Mouse (Mus musculus): ENCODE results near the gene Kxd1. TPM values are rescaled to one million over a fixed set of nuclear protein-coding genes. Genes with fewer than 3 reads are reported as not detected.
A peak's percentile ranks its signal among the peaks of the same experiment; 100 is the strongest.

Kxd1 gene
- polyA plus RNA-seq, 1 experiment: 41.3 TPM

- Histone ChIP-seq H3K4me1 (ENCODE audit: control insufficient read depth, insufficient read depth, low read length) (no peaks in the 10 kb centered on the region), H3K4me3 (replicated peaks; ENCODE audit: control insufficient read depth, low read depth, low read length) (no peak overlapping the region), H3K27ac (ENCODE audit: control insufficient read depth, insufficient read depth, low read depth, low read length, poor library complexity) (no peak overlapping the region)
- 37% methylated on average over 10 of the region's 10 CpGs for WGBS
- no peak for TF ChIP-seq POLR2A (IDR thresholded peaks at IDR 0.05; ENCODE audit: borderline replicate concordance, control insufficient read depth, low read depth, low read length)
- TF ChIP-seq CTCF (IDR thresholded peaks at IDR 0.05; ENCODE audit: control insufficient read depth, insufficient read depth, low read length): no peak
Measured at GRCm38 (mm10) chr8:70469295-70469916, 58.4 kb downstream of the Kxd1 start.

- 85% methylated on average over 4 of the region's 4 CpGs for WGBS
- Histone ChIP-seq H3K4me1 (ENCODE audit: control insufficient read depth, insufficient read depth, low read length) (no peaks in the 10 kb centered on the region), H3K4me3 (replicated peaks; ENCODE audit: control insufficient read depth, low read depth, low read length) (no peak overlapping the region), H3K27ac (ENCODE audit: control insufficient read depth, insufficient read depth, low read depth, low read length, poor library complexity) (no peak overlapping the region)
- TF ChIP-seq CTCF (IDR thresholded peaks at IDR 0.05; ENCODE audit: control insufficient read depth, insufficient read depth, low read length) (no peak), POLR2A (IDR thresholded peaks at IDR 0.05; ENCODE audit: borderline replicate concordance, control insufficient read depth, low read depth, low read length) (no peak)
Measured at GRCm38 (mm10) chr8:70468733-70469132, 59.0 kb downstream of the Kxd1 start.

GRCm38 (mm10) chr8:70467907-70468306 lies 59.8 kb downstream of the Kxd1 start:
- TF ChIP-seq POLR2A (IDR thresholded peaks at IDR 0.05; ENCODE audit: borderline replicate concordance, control insufficient read depth, low read depth, low read length) (no peak), CTCF (IDR thresholded peaks at IDR 0.05; ENCODE audit: control insufficient read depth, insufficient read depth, low read length) (no peak)
- Histone ChIP-seq H3K4me1 (ENCODE audit: control insufficient read depth, insufficient read depth, low read length) (no peaks in the 10 kb centered on the region), H3K27ac (ENCODE audit: control insufficient read depth, insufficient read depth, low read depth, low read length, poor library complexity) (no peak overlapping the region), H3K4me3 (replicated peaks; ENCODE audit: control insufficient read depth, low read depth, low read length) (no peak overlapping the region)
- WGBS: 59% methylated on average over 1 of the region's 1 CpGs

GRCm38 (mm10) chr8:70467229-70467725 lies 60.5 kb downstream of the Kxd1 start:
- H3K4me3 ChIP-seq (replicated peaks; ENCODE audit: control insufficient read depth, low read depth, low read length): no peak overlapping the region
- no peak overlapping the region for H3K27ac ChIP-seq (ENCODE audit: control insufficient read depth, insufficient read depth, low read depth, low read length, poor library complexity)
- TF ChIP-seq CTCF (IDR thresholded peaks at IDR 0.05; ENCODE audit: control insufficient read depth, insufficient read depth, low read length): no peak
- TF ChIP-seq POLR2A (IDR thresholded peaks at IDR 0.05; ENCODE audit: borderline replicate concordance, control insufficient read depth, low read depth, low read length): no peak
- no peaks in the 10 kb centered on the region for H3K4me1 ChIP-seq (ENCODE audit: control insufficient read depth, insufficient read depth, low read length)
- 84% methylated on average over 5 of the region's 5 CpGs for WGBS

GRCm38 (mm10) chr8:70466771-70467170 lies 61.0 kb downstream of the Kxd1 start:
- no peak overlapping the region for H3K4me3 ChIP-seq (replicated peaks; ENCODE audit: control insufficient read depth, low read depth, low read length)
- H3K4me1 ChIP-seq (ENCODE audit: control insufficient read depth, insufficient read depth, low read length): no peaks in the 10 kb centered on the region
- peak overlapping the region; percentile 22; the same call in 1 of the 2 replicates for H3K27ac ChIP-seq (ENCODE audit: control insufficient read depth, insufficient read depth, low read depth, low read length, poor library complexity)
- no peak for TF ChIP-seq POLR2A (IDR thresholded peaks at IDR 0.05; ENCODE audit: borderline replicate concordance, control insufficient read depth, low read depth, low read length)
- no peak for TF ChIP-seq CTCF (IDR thresholded peaks at IDR 0.05; ENCODE audit: control insufficient read depth, insufficient read depth, low read length)
- 91% methylated on average over 11 of the region's 11 CpGs for WGBS

GRCm38 (mm10) chr8:70466305-70466704 lies 61.5 kb downstream of the Kxd1 start:
- Histone ChIP-seq H3K4me1 (ENCODE audit: control insufficient read depth, insufficient read depth, low read length) (no peaks in the 10 kb centered on the region), H3K4me3 (replicated peaks; ENCODE audit: control insufficient read depth, low read depth, low read length) (no peak overlapping the region), H3K27ac (ENCODE audit: control insufficient read depth, insufficient read depth, low read depth, low read length, poor library complexity) (peak overlapping the region; percentile 22; the same call in 1 of the 2 replicates)
- WGBS: 82% methylated on average over 4 of the region's 4 CpGs
- TF ChIP-seq CTCF (IDR thresholded peaks at IDR 0.05; ENCODE audit: control insufficient read depth, insufficient read depth, low read length) (no peak), POLR2A (IDR thresholded peaks at IDR 0.05; ENCODE audit: borderline replicate concordance, control insufficient read depth, low read depth, low read length) (no peak)

GRCm38 (mm10) chr8:70465701-70466100 lies 62.1 kb downstream of the Kxd1 start:
- 95% methylated on average over 4 of the region's 4 CpGs for WGBS
- TF ChIP-seq CTCF (IDR thresholded peaks at IDR 0.05; ENCODE audit: control insufficient read depth, insufficient read depth, low read length): no peak
- no peak for TF ChIP-seq POLR2A (IDR thresholded peaks at IDR 0.05; ENCODE audit: borderline replicate concordance, control insufficient read depth, low read depth, low read length)
- no peak overlapping the region for H3K4me3 ChIP-seq (replicated peaks; ENCODE audit: control insufficient read depth, low read depth, low read length)
- H3K27ac ChIP-seq (ENCODE audit: control insufficient read depth, insufficient read depth, low read depth, low read length, poor library complexity): no peak overlapping the region
- no peaks in the 10 kb centered on the region for H3K4me1 ChIP-seq (ENCODE audit: control insufficient read depth, insufficient read depth, low read length)

GRCm38 (mm10) chr8:70464162-70464561 lies 63.6 kb downstream of the Kxd1 start:
- WGBS: 80% methylated on average over 6 of the region's 6 CpGs
- H3K4me1 ChIP-seq (ENCODE audit: control insufficient read depth, insufficient read depth, low read length): no peaks in the 10 kb centered on the region
- no peak overlapping the region for H3K4me3 ChIP-seq (replicated peaks; ENCODE audit: control insufficient read depth, low read depth, low read length)
- no peak for TF ChIP-seq CTCF (IDR thresholded peaks at IDR 0.05; ENCODE audit: control insufficient read depth, insufficient read depth, low read length)
- no peak for TF ChIP-seq POLR2A (IDR thresholded peaks at IDR 0.05; ENCODE audit: borderline replicate concordance, control insufficient read depth, low read depth, low read length)
- no peak overlapping the region for H3K27ac ChIP-seq (ENCODE audit: control insufficient read depth, insufficient read depth, low read depth, low read length, poor library complexity)
